Mouse (Mus musculus) CH12F3 (cell line): ENCODE data around the gene Ifna7.

Experiments
- in situ Hi-C: fragments of 300-500 bp; cut with MboI; formaldehyde crosslinking; loops from 2 replicates; pipeline ENCODE4 v1.14.3; 2020; ENCODE audit warnings: low sequenced_read_pairs

Gene Ifna7

GRCm38 (mm10) chr4:88838828-88839227 lies 22.8 kb downstream of the Ifna7 start:
- in situ Hi-C loops: no loop called here

GRCm38 (mm10) chr4:88840058-88840457 lies 24.0 kb downstream of the Ifna7 start:
- in situ Hi-C loops: no loop called here

GRCm38 (mm10) chr4:88841438-88841911 lies 25.4 kb downstream of the Ifna7 start, which contains the start of gene Ifna4:
Gene Ifna4, plus strand, starts transcription at chr4:88841861.
- in situ Hi-C loops: no loop called here

- in situ Hi-C loops: no loop called here
Measured at GRCm38 (mm10) chr4:88845334-88845733, 29.3 kb downstream of the Ifna7 start.

- in situ Hi-C loops: no loop called here
Measured at GRCm38 (mm10) chr4:88849698-88850097, 33.7 kb downstream of the Ifna7 start, which contains the start of gene Ifna1. Gene Ifna1, plus strand, starts transcription at chr4:88850087.

- in situ Hi-C loops: no loop called here
Measured at GRCm38 (mm10) chr4:88851026-88851763, 35.2 kb downstream of the Ifna7 start.

GRCm38 (mm10) chr4:88859214-88859613 lies 43.2 kb downstream of the Ifna7 start:
- in situ Hi-C loops: no loop called here

- in situ Hi-C loops: no loop called here
Measured at GRCm38 (mm10) chr4:88863309-88863708, 47.3 kb downstream of the Ifna7 start.

GRCm38 (mm10) chr4:88864599-88864998 lies 48.6 kb downstream of the Ifna7 start:
- in situ Hi-C loops: no loop called here

GRCm38 (mm10) chr4:88865011-88865569 lies 49.1 kb downstream of the Ifna7 start:
- in situ Hi-C loops: no loop called here
